Mouse (Mus musculus) embryo, embryonic 10.5 days (tissue): ENCODE results near the gene Tctex1d1.

Experiments used
- DNase-seq: peaks from one replicate; pipeline ENCODE4 v3.0.0-alpha.2; 2015; ENCODE audit warnings: low spot score

The Tctex1d1 gene

GRCm38 (mm10) chr4:102988526-102988925 is 10.1 kb downstream of the Tctex1d1 start:
- no peak for DNase-seq

GRCm38 (mm10) chr4:102989391-102989790 is 11.0 kb downstream of the Tctex1d1 start:
- DNase-seq: no peak

GRCm38 (mm10) chr4:102990016-102990415 is 11.6 kb downstream of the Tctex1d1 start:
- DNase-seq: no peak

GRCm38 (mm10) chr4:102990595-102991340 is 12.4 kb downstream of the Tctex1d1 start:
- DNase-seq: no peak

- DNase-seq: no peak
Observed at GRCm38 (mm10) chr4:102991685-102992084, 13.3 kb downstream of the Tctex1d1 start.

- no peak for DNase-seq
Observed at GRCm38 (mm10) chr4:103004681-103005080, 26.3 kb downstream of the Tctex1d1 start.

- peak; percentile 75 for DNase-seq
Observed at GRCm38 (mm10) chr4:103005190-103005945, 27.0 kb downstream of the Tctex1d1 start.

GRCm38 (mm10) chr4:103006266-103006665 is 27.9 kb downstream of the Tctex1d1 start:
- DNase-seq: no peak

GRCm38 (mm10) chr4:103006943-103007418 is 28.6 kb downstream of the Tctex1d1 start:
- DNase-seq: peak; percentile 36

- no peak for DNase-seq
Observed at GRCm38 (mm10) chr4:103010734-103011133, 32.3 kb downstream of the Tctex1d1 start.

- DNase-seq: peak; percentile 51
Observed at GRCm38 (mm10) chr4:103011823-103012222, 33.4 kb downstream of the Tctex1d1 start.

GRCm38 (mm10) chr4:103013490-103013889 is 35.1 kb downstream of the Tctex1d1 start:
- peak; percentile 53 for DNase-seq

GRCm38 (mm10) chr4:103026621-103027020 is 48.2 kb downstream of the Tctex1d1 start, which contains the start of gene Insl5:
Insl5 (minus strand) TSS chr4:103026842.
- DNase-seq: no peak

GRCm38 (mm10) chr4:103027745-103028144 is 49.3 kb downstream of the Tctex1d1 start:
- DNase-seq: no peak

GRCm38 (mm10) chr4:103028177-103029088 is 50.0 kb downstream of the Tctex1d1 start:
- peak; percentile 13 for DNase-seq

GRCm38 (mm10) chr4:103039103-103039837 is 60.9 kb downstream of the Tctex1d1 start:
- DNase-seq: no peak

GRCm38 (mm10) chr4:103039838-103040191 is 61.4 kb downstream of the Tctex1d1 start:
- no peak for DNase-seq

- no peak for DNase-seq
Observed at GRCm38 (mm10) chr4:103042997-103043396, 64.6 kb downstream of the Tctex1d1 start.

GRCm38 (mm10) chr4:103048046-103048445 is 69.6 kb downstream of the Tctex1d1 start:
- DNase-seq: no peak
